Mouse (Mus musculus) v-Abl transformed pro-B cells (cell line): ENCODE measurements around the gene Irf2.

ENCODE experiments used
- in situ Hi-C, 2 experiments: fragments of 400-800 bp; cut with MboI; formaldehyde crosslinking; loops; one replicate each; pipeline ENCODE4 v1.15.1; 2025; ENCODE audit not compliant: unreplicated experiment in 2 of 2

The Irf2 gene

GRCm38 (mm10) chr8:46751151-46751550 lies 11.6 kb downstream of the Irf2 start:
- in situ Hi-C loops = no loop called here

- in situ Hi-C loops = no loop called here
These were observed 13.5 kb downstream of the Irf2 start for GRCm38 (mm10) chr8:46752986-46753385.

DNA sequence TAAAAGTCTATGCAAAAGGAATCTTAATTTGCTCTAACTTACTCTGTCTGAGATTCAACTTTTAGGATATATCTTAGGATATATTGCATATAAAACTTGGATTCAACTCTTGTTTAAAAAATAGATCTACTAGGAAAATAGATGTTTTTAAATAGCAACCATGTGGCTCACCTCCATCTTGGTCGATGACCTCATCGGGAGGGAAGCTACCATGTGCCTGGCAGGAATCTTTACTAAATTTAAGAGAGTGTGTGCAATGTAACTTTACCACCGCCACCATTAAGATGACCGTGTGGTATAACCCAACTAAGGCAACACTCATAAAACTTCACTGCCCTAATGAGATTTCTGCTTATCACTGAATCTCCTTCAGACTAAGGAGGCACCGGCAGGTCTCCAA lies 14.8 kb downstream of the Irf2 start:
- in situ Hi-C loops = no loop called here

DNA sequence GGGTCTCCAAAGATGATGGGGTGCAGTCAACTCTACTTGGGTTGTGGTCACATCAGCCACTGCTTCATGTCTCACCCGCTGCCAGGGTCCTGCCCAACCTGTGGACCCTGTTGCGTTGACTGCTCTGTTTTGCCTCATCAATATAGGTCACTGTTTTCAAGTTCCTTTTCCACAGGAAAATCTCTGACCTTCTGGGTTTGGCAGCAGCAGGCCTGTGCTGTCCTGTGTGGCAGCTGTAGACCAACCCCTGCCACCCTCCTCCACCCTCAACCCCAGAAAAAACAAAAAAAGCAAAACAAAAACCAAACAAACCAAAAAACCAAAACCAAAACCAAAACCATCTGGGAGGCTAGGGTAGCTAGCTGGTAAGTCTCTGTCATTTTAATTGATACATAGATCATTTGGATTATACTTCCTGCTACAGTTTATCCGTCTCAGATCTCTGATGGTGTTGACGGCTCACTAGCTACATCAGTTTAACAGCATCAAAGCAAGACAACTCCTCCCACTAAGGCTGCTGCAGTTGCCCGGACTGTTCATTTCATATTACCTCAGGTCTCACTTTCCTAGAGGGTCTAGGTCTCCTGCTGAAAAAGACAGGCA lies 16.3 kb downstream of the Irf2 start:
- in situ Hi-C loops = no loop called here

GRCm38 (mm10) chr8:46757613-46758012 lies 18.1 kb downstream of the Irf2 start:
- in situ Hi-C loops = no loop called here

DNA sequence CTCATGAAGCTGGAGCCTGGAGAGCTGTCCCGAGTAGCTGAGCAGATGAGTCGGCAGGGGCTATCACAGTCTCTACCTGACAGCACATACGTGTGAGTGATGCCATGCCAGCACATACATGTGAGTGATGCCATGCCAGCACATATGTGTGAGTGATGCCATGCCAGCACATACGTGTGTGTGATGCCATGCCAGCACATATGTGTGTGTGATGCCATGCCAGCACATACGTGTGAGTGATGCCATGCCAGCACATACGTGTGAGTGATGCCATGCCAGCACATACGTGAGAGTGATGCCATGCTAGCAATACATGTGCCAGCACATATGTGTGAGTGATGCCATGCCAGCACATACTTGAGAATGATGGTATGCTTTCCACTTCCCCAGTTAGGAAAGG lies 18.6 kb downstream of the Irf2 start:
- in situ Hi-C loops = no loop called here

GRCm38 (mm10) chr8:46758676-46759075 lies 19.1 kb downstream of the Irf2 start:
- in situ Hi-C loops = no loop called here

GRCm38 (mm10) chr8:46759562-46759961 lies 20.0 kb downstream of the Irf2 start:
- in situ Hi-C loops = no loop called here

GRCm38 (mm10) chr8:46760701-46761100 lies 21.2 kb downstream of the Irf2 start:
- in situ Hi-C loops = no loop called here

DNA sequence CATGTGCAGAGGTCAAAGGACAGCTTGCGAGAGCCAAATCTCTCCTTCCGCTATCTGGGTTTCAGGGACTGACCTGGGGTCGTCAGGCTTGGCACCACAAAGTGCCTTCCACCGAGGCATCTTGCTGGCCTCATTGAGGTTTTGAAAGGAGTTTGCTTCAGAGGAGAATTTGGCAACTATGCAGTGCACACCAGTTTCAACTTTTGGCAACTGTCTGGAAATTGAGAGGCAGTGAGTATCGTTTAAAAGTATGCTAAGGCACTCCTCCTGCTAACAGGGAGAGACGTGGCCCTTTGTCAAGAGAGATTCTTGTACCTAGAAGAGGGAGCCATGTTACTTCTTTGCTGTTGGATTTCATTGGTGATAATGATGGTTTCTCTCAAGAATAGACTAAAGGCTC lies 21.9 kb downstream of the Irf2 start:
- in situ Hi-C loops = no loop called here

DNA sequence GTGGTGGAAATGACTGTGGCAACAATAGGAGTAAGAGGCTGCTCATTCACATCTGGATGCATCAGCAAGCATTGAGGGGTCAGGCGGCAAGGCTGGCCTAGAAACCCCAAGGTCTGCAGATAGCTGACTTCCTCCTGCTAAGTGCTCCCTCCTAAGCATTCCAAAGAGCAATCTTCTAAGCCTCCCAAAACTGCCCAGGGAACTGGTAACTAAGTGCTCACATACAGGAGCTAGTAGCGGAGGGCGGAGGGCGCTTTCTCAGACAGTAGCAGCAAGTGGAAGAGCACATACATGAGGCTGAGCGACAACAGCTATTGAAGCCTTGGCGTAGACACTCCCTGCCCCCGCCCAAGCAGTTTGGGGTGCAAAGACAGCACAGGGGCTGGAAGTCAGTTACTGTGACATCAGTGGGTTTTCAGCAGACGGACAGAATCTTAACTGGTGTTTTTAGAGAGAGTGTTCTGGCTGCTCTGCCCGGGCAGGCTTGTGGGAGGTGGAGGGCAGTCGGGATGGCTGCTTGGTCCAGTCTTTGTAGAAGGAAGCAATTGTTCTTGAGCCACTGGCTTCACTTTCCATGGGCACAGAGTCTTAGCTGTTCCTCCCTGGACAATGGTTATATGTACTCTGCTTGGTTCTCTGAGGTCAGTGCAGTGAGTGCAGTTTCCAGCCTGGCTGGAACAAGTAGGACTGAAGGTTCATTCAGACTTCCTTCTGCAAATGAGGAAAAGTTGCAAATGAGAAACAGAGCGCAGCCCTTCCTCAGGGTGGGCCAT lies 30.1 kb downstream of the Irf2 start:
- in situ Hi-C loops = no loop called here

DNA sequence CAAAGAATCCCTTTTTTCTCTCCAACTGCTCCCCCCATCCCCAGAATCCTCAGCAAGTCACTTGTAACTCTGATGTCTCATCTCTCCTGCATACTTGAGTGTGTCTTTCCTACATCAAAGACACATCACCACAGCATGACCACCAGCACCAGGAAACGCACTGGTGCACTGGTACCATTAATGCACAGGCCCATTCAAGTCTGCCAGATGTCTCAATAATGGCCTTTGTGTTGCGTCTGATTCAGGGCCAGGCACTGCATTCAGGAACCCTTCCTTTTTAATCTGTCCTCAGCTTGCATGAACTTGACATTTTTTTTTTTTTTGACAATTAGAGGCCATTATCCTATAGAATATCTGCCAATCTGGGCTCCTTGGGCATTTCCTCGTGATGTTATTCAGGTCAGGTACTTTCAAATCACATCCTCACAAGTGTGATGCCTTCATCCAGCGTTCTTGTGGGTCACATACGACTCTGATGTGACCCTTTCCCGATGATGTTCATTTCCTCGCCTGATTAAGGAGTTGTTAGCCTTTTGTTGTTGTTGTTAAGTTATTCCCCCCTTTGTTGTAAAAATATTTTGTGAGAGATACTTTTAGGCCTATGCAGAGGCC lies 31.5 kb downstream of the Irf2 start:
- in situ Hi-C loops = no loop called here

DNA sequence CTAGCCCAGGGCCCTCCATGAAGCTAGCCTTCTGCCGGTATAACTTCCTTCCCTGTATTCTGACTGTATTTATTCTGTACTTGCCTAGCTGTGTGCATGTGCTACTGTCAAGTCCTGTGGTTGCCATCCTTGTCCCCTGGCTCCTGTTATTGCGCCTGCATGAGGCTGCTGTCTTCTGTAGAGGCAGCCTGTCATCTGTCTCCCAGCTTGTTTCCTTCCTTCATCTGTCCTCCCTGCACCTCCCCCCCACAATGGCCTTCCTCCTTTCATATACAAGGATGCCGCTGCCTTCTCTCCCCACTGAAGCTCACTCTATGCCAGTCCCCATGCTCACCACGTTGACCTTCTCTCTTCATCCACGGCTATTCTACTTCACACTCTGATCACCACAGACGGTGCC lies 33.3 kb downstream of the Irf2 start:
- in situ Hi-C loops = no loop called here

- in situ Hi-C loops = no loop called here
These were observed 38.4 kb downstream of the Irf2 start for GRCm38 (mm10) chr8:46777760-46778460.

GRCm38 (mm10) chr8:46781067-46781657 lies 41.6 kb downstream of the Irf2 start:
- in situ Hi-C loops = no loop called here

DNA sequence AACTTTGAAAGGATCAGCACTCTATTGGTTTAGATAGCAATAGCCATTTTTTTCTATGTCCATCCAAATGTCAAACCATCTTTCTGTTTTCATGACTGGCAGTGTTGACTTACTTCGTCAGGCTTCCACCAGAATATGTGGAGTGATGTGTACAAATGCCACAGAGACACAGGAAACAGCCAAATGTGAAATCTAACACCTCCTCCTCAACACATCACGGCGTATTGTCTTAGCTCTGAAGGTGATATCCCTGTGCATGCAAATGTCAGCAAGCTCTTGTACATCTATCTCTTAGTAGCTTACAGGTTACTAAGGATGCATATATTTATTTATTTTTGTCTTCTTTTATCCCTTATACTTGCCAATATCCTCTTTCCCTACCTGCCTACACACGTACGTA lies 42.7 kb downstream of the Irf2 start:
- in situ Hi-C loops = no loop called here

- in situ Hi-C loops = no loop called here
These were observed 45.5 kb downstream of the Irf2 start for GRCm38 (mm10) chr8:46785070-46785469.

GRCm38 (mm10) chr8:46785926-46786325 lies 46.4 kb downstream of the Irf2 start:
- in situ Hi-C loops = no loop called here

DNA sequence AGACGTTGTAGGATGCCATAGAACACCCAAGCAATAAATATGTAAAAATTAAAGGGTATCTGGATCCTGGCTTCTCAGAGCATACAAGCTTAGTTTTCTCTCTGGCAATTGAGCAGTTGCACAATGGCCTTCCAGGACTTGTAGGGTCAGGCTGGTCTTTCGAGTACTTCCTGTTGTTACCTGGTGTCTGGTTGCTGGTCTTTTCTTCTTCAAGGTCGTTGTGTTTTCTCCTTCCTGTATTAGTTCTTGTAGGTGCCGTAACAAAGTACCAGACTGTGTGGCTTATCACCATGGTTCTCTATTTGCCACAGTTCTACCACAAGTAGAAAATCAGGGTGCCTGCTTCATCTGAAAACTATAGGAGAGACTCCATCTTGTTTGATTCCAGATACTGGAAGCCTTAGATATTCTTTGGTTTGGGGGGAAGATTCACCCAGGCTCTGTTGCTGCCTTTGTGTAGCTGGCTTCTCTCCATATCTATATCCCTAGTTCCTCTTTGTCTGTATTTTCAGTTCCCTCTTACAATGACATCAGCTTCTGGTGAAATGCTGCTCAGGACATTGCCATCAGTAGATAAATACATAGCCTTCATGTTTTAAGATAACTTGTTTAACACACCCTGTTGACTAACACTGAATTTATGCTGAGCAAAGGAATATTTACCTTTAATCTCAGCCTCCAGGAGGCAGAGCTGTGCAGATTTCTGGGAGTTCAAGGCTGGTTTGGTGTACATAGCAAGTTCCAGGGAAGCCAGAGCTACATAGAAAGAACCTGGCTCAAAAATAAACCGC lies 49.8 kb downstream of the Irf2 start:
- in situ Hi-C loops = no loop called here

DNA sequence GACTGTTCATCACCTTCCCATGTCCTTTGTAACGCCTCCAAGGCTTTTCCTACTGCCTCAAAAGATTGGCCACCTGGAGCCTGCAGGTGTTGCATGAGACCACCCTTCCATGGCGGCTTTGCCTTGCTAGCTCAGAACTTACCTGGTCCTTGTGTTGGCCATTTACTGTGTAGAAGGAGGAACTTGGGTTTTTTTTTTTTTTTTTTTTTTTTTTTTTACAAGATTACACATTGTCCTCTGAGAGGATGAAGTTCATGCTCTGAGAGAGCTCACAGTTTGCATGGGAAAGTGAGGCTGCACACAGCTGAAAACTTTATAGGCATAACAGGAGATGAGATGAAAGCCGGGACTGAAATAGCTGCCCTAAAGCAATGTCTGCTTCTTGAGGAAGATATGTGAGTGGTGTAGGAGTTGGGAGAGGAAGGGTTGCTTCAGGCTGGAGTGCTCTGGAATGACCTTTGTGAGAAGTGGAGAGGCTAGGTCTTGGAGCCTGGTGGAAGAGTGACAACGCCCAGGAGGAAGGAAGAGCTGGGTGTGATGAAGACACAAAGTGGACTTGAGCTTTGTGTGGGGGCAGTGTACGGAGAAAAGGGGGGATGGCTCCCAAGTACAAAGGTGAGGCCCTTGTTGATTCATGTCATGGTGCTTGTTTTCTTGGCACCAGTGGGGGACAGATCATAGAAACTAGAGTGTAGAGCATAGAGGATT lies 52.3 kb downstream of the Irf2 start:
- in situ Hi-C loops = no loop called here
